Mouse (Mus musculus) kidney, adult 2 months (tissue): ENCODE results near the gene Bdkrb2. TPM values are rescaled to one million over a fixed set of nuclear protein-coding genes. Genes with fewer than 3 reads are reported as not detected.

Experiments used
- DNase-seq: peaks from one replicate; pipeline ENCODE4 v3.0.0; 2021
- H3K27ac ChIP-seq: fragments of 200-500 bp; 2 replicates; pipeline ENCODE4 v1.5.1; 2012; ENCODE audit warnings: low read depth, low read length, control low read depth, inconsistent platforms; ENCODE audit not compliant: insufficient read depth
- H3K27me3 ChIP-seq: fragments of 200-500 bp; replicated peaks from 2 replicates; pipeline ENCODE4 v1.6.1; 2012; ENCODE audit warnings: mild to moderate bottlenecking, moderate library complexity, low read length, inconsistent platforms; ENCODE audit not compliant: control insufficient read depth, insufficient read depth
- H3K36me3 ChIP-seq: fragments of 200-500 bp; 2 replicates; pipeline ENCODE4 v1.6.1; 2012; ENCODE audit warnings: mild to moderate bottlenecking, moderate library complexity, low read length, inconsistent platforms; ENCODE audit not compliant: control insufficient read depth, insufficient read depth
- H3K4me1 ChIP-seq: fragments of 200-500 bp; 2 replicates; pipeline ENCODE4 v1.6.1; 2011; ENCODE audit warnings: low read length; ENCODE audit not compliant: control insufficient read depth, insufficient read depth
- H3K4me3 ChIP-seq: fragments of 200-500 bp; 2 replicates; pipeline ENCODE4 v1.5.1; 2011; ENCODE audit warnings: mild to moderate bottlenecking, low read depth, low read length, control low read depth; ENCODE audit not compliant: insufficient read depth
- CTCF ChIP-seq: fragments of 200-500 bp; conservative IDR thresholded peaks from 2 replicates; pipeline ENCODE4 v1.5.1; 2011; ENCODE audit warnings: low read depth, mild to moderate bottlenecking, control low read depth, low read length, moderate library complexity, mixed read lengths; ENCODE audit not compliant: insufficient read depth, insufficient read length
- POLR2A ChIP-seq: fragments of 200-500 bp; IDR thresholded peaks from one replicate; pipeline ENCODE4 v1.6.1; 2011; ENCODE audit warnings: low read depth, low read length, control low read depth
- WGBS: fragments of 180-500 bp; shearing (Covaris S2); methylation state at CpG from one replicate; pipeline ENCODE4 v1.1.7; 2018; 5-methylcytosine and 5-hydroxymethylcytosine counted together
- polyA plus RNA-seq: library from polyadenylated mRNA; depleted of rRNA; stranded (reverse); fragments of >200 nt; gene quantifications from 2 replicates; pipeline ENCODE4 v1.2.3, GENCODE M21; 2012

Gene Bdkrb2
- polyA plus RNA-seq, 1 experiment, result 0.64 TPM

DNA sequence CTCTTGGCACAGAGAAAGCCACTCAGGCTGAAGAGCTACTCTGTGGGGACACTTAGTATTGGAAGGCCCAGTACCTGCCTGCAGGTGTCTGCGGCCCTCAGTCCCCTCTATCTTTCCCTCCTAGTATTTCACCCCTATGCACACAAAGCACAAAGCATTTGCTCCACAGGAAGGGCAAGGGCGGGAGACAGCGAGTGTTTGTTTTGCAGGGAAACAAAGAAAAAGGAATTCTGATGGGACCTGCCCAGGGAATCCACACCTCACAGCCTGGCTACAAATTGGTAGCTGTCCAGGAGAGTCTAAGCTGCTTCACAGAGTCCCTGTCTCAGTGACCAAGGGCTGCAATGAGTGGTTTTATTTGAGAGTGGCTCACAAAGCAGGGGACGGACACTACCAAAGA, 30.4 kb downstream of the Bdkrb2 start:
- WGBS, result 81% methylated on average over 4 of the region's 4 CpGs
- DNase-seq, result no peak
- H3K36me3 ChIP-seq, result no peaks in the 10 kb centered on the region
- H3K27ac ChIP-seq, result no peak overlapping the region
- H3K4me3 ChIP-seq, result no peak overlapping the region
- no peak for TF ChIP-seq CTCF
- H3K4me1 ChIP-seq, result no peaks in the 10 kb centered on the region
- no peaks in the 10 kb centered on the region for H3K27me3 ChIP-seq

GRCm38 (mm10) chr12:105597135-105597534, 34.1 kb downstream of the Bdkrb2 start:
- TF ChIP-seq POLR2A (no peak), CTCF (no peak)
- Histone ChIP-seq H3K4me3 (no peak overlapping the region), H3K27me3 (no peaks in the 10 kb centered on the region), H3K27ac (no peak overlapping the region), H3K4me1 (no peaks in the 10 kb centered on the region), H3K36me3 (no peaks in the 10 kb centered on the region)
- DNase-seq, result no peak
- WGBS, result 60% methylated on average over 8 of the region's 8 CpGs

DNA sequence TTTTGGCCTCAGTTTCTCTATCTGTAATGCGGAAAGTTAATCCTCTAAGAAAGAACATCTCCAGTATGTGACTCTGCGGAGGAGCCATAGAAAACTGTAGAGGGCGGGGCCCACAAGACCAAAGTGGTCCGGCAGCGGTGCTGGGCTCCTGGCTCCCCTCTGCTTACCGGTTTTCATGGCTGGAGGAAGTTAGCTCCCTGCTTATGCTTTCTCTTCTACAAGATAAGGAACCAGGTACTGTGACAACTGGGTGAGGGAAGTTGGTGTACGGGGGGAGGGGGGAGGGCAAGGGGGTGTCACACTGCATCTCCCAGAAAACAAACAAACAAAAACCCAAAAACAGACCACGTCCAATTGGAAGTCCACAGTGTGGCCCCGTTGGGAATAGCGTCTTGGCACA, 35.5 kb downstream of the Bdkrb2 start:
- no peaks in the 10 kb centered on the region for H3K4me1 ChIP-seq
- H3K27ac ChIP-seq, result no peak overlapping the region
- DNase-seq, result no peak
- H3K27me3 ChIP-seq, result no peaks in the 10 kb centered on the region
- 88% methylated on average over 10 of the region's 10 CpGs for WGBS
- no peaks in the 10 kb centered on the region for H3K36me3 ChIP-seq
- TF ChIP-seq POLR2A (no peak), CTCF (no peak)
- no peak overlapping the region for H3K4me3 ChIP-seq

GRCm38 (mm10) chr12:105599098-105599497, 36.1 kb downstream of the Bdkrb2 start:
- 76% methylated on average over 5 of the region's 5 CpGs for WGBS
- Histone ChIP-seq H3K4me1 (no peaks in the 10 kb centered on the region), H3K27me3 (no peaks in the 10 kb centered on the region), H3K36me3 (no peaks in the 10 kb centered on the region), H3K4me3 (no peak overlapping the region), H3K27ac (no peak overlapping the region)
- DNase-seq, result no peak
- no peak for TF ChIP-seq CTCF
- TF ChIP-seq POLR2A, result no peak

- TF ChIP-seq POLR2A (no peak), CTCF (no peak)
- Histone ChIP-seq H3K27me3 (no peaks in the 10 kb centered on the region), H3K4me1 (no peaks in the 10 kb centered on the region), H3K27ac (no peak overlapping the region), H3K4me3 (no peak overlapping the region), H3K36me3 (no peaks in the 10 kb centered on the region)
- 70% methylated on average over 6 of the region's 6 CpGs for WGBS
- DNase-seq, result no peak
Observed at GRCm38 (mm10) chr12:105601586-105601985, 38.6 kb downstream of the Bdkrb2 start.

- Histone ChIP-seq H3K36me3 (no peaks in the 10 kb centered on the region), H3K4me1 (no peaks in the 10 kb centered on the region), H3K27me3 (no peaks in the 10 kb centered on the region), H3K4me3 (no peak within 1 kb of the TSS), H3K27ac (no peak within 1 kb of the TSS)
- WGBS, result 93% methylated on average over 11 of the region's 11 CpGs
- TF ChIP-seq POLR2A (no peak), CTCF (no peak)
- DNase-seq, result no peak
Observed at GRCm38 (mm10) chr12:105602581-105603210, 39.7 kb downstream of the Bdkrb2 start, which contains the start of gene Bdkrb1. Gene Bdkrb1, plus strand, starts transcription at chr12:105603085.

GRCm38 (mm10) chr12:105603904-105604303, 40.9 kb downstream of the Bdkrb2 start:
- no peak overlapping the region for H3K27ac ChIP-seq
- TF ChIP-seq POLR2A, result no peak
- TF ChIP-seq CTCF, result no peak
- no peak overlapping the region for H3K4me3 ChIP-seq
- no peaks in the 10 kb centered on the region for H3K4me1 ChIP-seq
- 88% methylated on average over 11 of the region's 11 CpGs for WGBS
- H3K27me3 ChIP-seq, result no peaks in the 10 kb centered on the region
- H3K36me3 ChIP-seq, result no peaks in the 10 kb centered on the region
- DNase-seq, result no peak
